Mouse (Mus musculus): ENCODE data around the gene Fads1. TPM values are rescaled to one million over a fixed set of nuclear protein-coding genes. Genes with fewer than 3 reads are reported as not detected.
"Not testable (repeated sequence)": the region's sequence is repeated elsewhere in the genome, so short reads cannot be mapped to it uniquely, and the experiment has no call there.

Fads1 gene
- polyA plus RNA-seq, 1 experiment from 2014 or later: 171 TPM

DNA sequence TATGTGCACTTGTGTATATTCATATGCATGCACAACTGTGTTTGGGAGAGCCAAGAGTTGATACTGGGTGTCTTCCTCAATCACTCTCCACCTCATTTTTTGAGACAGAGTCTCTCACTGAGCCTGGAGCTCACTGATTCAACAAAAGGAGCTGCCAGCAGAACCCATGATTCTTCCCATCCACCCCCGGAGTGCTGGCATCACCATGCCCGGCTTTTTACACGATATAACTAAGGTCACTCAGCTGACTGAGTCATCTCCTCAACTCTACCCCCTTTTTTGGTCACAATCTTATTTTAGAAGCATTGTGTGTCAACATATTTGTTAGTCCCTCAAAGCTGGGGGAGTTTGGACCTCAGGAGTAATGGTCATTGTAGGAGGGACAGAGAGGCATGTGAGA is 18.8 kb upstream of the Fads1 start:
- Histone ChIP-seq H3K9me3 (ENCODE audit: control insufficient read depth, low read length) (no peaks in the 10 kb centered on the region), H3K27ac (ENCODE audit: low read depth, low read length) (no peak overlapping the region), H3K4me1 (ENCODE audit: control insufficient read depth, insufficient read depth, low read length) (no peaks in the 10 kb centered on the region), H3K36me3 (ENCODE audit: control insufficient read depth, insufficient read depth, low read length) (no peaks in the 10 kb centered on the region), H3K4me3 (ENCODE audit: low read depth, low read length) (no peak overlapping the region), H3K4me2 (ENCODE audit: low read depth) (no peak overlapping the region), H3K9ac (ENCODE audit: low read length) (no peak overlapping the region), H3K27me3 (ENCODE audit: control insufficient read depth, insufficient read depth, low read length) (no peaks in the 10 kb centered on the region)
- no peak for DNase-seq (ENCODE audit: low spot score)
- ATAC-seq (ENCODE audit: insufficient read depth, low FRiP score, low TSS enrichment): no peak
- 81% methylated on average over 3 of the region's 3 CpGs for WGBS

GRCm38 (mm10) chr19:10165928-10166327 is 16.8 kb upstream of the Fads1 start:
- not testable (repeated sequence) for H3K27ac ChIP-seq (ENCODE audit: low read depth, low read length); H3K27me3 ChIP-seq (ENCODE audit: control insufficient read depth, insufficient read depth, low read length); H3K4me2 ChIP-seq (ENCODE audit: low read depth); H3K4me3 ChIP-seq (ENCODE audit: low read depth, low read length); H3K9me3 ChIP-seq (ENCODE audit: control insufficient read depth, low read length); H3K36me3 ChIP-seq (ENCODE audit: control insufficient read depth, insufficient read depth, low read length); DNase-seq (ENCODE audit: low spot score); H3K9ac ChIP-seq (ENCODE audit: low read length); H3K4me1 ChIP-seq (ENCODE audit: control insufficient read depth, insufficient read depth, low read length); ATAC-seq (ENCODE audit: insufficient read depth, low FRiP score, low TSS enrichment)
- 85% methylated on average over 4 of the region's 4 CpGs for WGBS

GRCm38 (mm10) chr19:10167112-10167511 is 15.6 kb upstream of the Fads1 start:
- Histone ChIP-seq H3K27ac (ENCODE audit: low read depth, low read length) (no peak overlapping the region), H3K27me3 (ENCODE audit: control insufficient read depth, insufficient read depth, low read length) (no peaks in the 10 kb centered on the region), H3K4me2 (ENCODE audit: low read depth) (no peak overlapping the region), H3K4me1 (ENCODE audit: control insufficient read depth, insufficient read depth, low read length) (no peaks in the 10 kb centered on the region), H3K9ac (ENCODE audit: low read length) (no peak overlapping the region), H3K36me3 (ENCODE audit: control insufficient read depth, insufficient read depth, low read length) (no peaks in the 10 kb centered on the region), H3K9me3 (ENCODE audit: control insufficient read depth, low read length) (no peaks in the 10 kb centered on the region), H3K4me3 (ENCODE audit: low read depth, low read length) (no peak overlapping the region)
- WGBS: 85% methylated on average over 4 of the region's 4 CpGs
- DNase-seq (ENCODE audit: low spot score) (no peak), ATAC-seq (ENCODE audit: insufficient read depth, low FRiP score, low TSS enrichment) (no peak)

GRCm38 (mm10) chr19:10167951-10168350 is 14.7 kb upstream of the Fads1 start:
- DNase-seq (ENCODE audit: low spot score) (no peak), ATAC-seq (ENCODE audit: insufficient read depth, low FRiP score, low TSS enrichment) (no peak)
- Histone ChIP-seq H3K9ac (ENCODE audit: low read length) (no peak overlapping the region), H3K9me3 (ENCODE audit: control insufficient read depth, low read length) (no peaks in the 10 kb centered on the region), H3K27ac (ENCODE audit: low read depth, low read length) (no peak overlapping the region), H3K4me3 (ENCODE audit: low read depth, low read length) (no peak overlapping the region), H3K4me1 (ENCODE audit: control insufficient read depth, insufficient read depth, low read length) (no peaks in the 10 kb centered on the region), H3K27me3 (ENCODE audit: control insufficient read depth, insufficient read depth, low read length) (no peaks in the 10 kb centered on the region), H3K4me2 (ENCODE audit: low read depth) (no peak overlapping the region), H3K36me3 (ENCODE audit: control insufficient read depth, insufficient read depth, low read length) (no peaks in the 10 kb centered on the region)
- WGBS: 82% methylated on average over 1 of the region's 1 CpGs

DNA sequence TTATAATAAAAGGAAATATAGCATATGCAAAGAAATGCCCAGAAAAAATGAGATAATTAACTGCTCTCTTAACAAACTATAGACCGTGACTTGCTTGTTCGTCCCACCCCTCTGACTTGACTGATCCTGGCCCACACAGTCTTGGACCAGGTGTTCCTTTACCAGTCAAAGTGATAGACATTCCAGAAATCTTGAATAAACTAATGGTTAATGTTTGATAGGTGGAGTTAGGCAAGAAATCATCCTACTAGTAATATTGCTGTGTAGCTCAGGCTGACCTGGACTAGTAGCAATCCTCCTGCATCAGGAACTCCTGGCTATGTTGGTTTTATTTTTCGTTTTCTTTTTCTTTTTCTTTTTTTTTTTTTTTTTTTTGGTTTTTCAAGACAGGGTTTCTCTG is 14.2 kb upstream of the Fads1 start:
- no peaks in the 10 kb centered on the region for H3K27me3 ChIP-seq (ENCODE audit: control insufficient read depth, insufficient read depth, low read length)
- ATAC-seq (ENCODE audit: insufficient read depth, low FRiP score, low TSS enrichment): no peak
- H3K4me1 ChIP-seq (ENCODE audit: control insufficient read depth, insufficient read depth, low read length): no peaks in the 10 kb centered on the region
- H3K4me2 ChIP-seq (ENCODE audit: low read depth): no peak overlapping the region
- no peak overlapping the region for H3K27ac ChIP-seq (ENCODE audit: low read depth, low read length)
- 84% methylated on average over 3 of the region's 3 CpGs for WGBS
- H3K9ac ChIP-seq (ENCODE audit: low read length): no peak overlapping the region
- H3K4me3 ChIP-seq (ENCODE audit: low read depth, low read length): no peak overlapping the region
- DNase-seq (ENCODE audit: low spot score): no peak
- H3K9me3 ChIP-seq (ENCODE audit: control insufficient read depth, low read length): no peaks in the 10 kb centered on the region
- H3K36me3 ChIP-seq (ENCODE audit: control insufficient read depth, insufficient read depth, low read length): no peaks in the 10 kb centered on the region

- Histone ChIP-seq H3K9me3 (ENCODE audit: control insufficient read depth, low read length) (no peaks in the 10 kb centered on the region), H3K9ac (ENCODE audit: low read length) (no peak overlapping the region), H3K27ac (ENCODE audit: low read depth, low read length) (no peak overlapping the region), H3K4me3 (ENCODE audit: low read depth, low read length) (no peak overlapping the region), H3K4me2 (ENCODE audit: low read depth) (no peak overlapping the region), H3K27me3 (ENCODE audit: control insufficient read depth, insufficient read depth, low read length) (no peaks in the 10 kb centered on the region), H3K36me3 (ENCODE audit: control insufficient read depth, insufficient read depth, low read length) (no peaks in the 10 kb centered on the region), H3K4me1 (ENCODE audit: control insufficient read depth, insufficient read depth, low read length) (no peaks in the 10 kb centered on the region)
- ATAC-seq (ENCODE audit: insufficient read depth, low FRiP score, low TSS enrichment) (no peak), DNase-seq (ENCODE audit: low spot score) (no peak)
These were observed 13.5 kb upstream of the Fads1 start for GRCm38 (mm10) chr19:10169179-10169578.

DNA sequence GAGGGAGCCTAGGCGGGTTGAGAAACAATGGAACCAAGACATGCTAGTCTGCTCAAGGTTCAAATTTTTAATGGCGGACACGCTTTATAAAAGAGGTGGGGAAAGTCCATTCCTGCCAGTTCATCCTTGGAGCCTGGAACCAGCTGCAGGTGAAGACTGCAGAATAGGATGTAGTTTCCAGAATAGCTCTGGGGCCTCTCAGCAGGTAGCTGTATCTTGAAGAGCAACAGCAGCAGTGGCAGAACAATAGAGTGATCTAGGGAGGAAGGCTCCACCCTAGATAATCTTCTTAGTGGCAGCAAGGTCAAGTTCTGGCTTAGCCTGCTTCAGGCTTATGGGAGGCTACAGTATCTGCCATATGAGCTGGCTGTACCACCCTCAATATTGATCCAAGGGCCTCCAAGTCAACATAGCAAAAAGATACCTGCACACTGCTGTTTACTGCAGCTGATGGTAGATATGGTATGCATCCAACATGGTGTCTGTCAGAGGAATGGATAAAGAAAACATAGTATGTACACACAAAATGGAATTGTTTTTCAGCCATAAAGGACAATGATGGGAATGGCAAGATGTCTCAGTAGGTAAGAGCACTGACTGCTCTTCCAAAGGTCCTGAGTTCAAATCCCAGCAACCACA is 12.9 kb upstream of the Fads1 start:
- not testable (repeated sequence) for DNase-seq (ENCODE audit: low spot score); ATAC-seq (ENCODE audit: insufficient read depth, low FRiP score, low TSS enrichment); H3K4me2 ChIP-seq (ENCODE audit: low read depth); H3K9ac ChIP-seq (ENCODE audit: low read length); H3K27ac ChIP-seq (ENCODE audit: low read depth, low read length); H3K9me3 ChIP-seq (ENCODE audit: control insufficient read depth, low read length); H3K4me3 ChIP-seq (ENCODE audit: low read depth, low read length); H3K36me3 ChIP-seq (ENCODE audit: control insufficient read depth, insufficient read depth, low read length); H3K4me1 ChIP-seq (ENCODE audit: control insufficient read depth, insufficient read depth, low read length); H3K27me3 ChIP-seq (ENCODE audit: control insufficient read depth, insufficient read depth, low read length)
- 93% methylated on average over 3 of the region's 3 CpGs for WGBS

DNA sequence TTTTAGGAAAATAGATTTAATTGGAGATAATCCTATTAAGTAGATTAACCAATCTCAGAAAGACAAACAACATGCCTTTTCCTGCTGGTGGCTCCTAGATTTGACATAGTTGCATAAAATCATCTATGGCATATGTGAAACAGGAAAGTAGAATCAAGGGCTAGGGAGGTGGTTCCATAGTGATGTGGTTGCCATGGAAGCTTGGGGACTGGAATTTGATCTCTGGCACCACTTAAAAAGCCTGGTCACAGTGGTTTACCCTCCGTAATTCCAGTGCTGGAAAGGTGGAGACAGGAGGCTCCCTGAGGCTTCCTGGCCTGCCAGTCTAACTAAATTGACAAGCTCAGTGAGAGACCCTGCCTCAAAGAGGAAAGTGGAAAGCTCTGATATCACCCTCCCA is 12.2 kb upstream of the Fads1 start:
- Histone ChIP-seq H3K4me2 (ENCODE audit: low read depth) (no peak overlapping the region), H3K27ac (ENCODE audit: low read depth, low read length) (no peak overlapping the region), H3K36me3 (ENCODE audit: control insufficient read depth, insufficient read depth, low read length) (no peaks in the 10 kb centered on the region), H3K4me1 (ENCODE audit: control insufficient read depth, insufficient read depth, low read length) (no peaks in the 10 kb centered on the region), H3K4me3 (ENCODE audit: low read depth, low read length) (no peak overlapping the region), H3K9ac (ENCODE audit: low read length) (no peak overlapping the region), H3K27me3 (ENCODE audit: control insufficient read depth, insufficient read depth, low read length) (no peaks in the 10 kb centered on the region), H3K9me3 (ENCODE audit: control insufficient read depth, low read length) (no peaks in the 10 kb centered on the region)
- DNase-seq (ENCODE audit: low spot score): no peak
- 39% methylated on average over 1 of the region's 1 CpGs for WGBS
- no peak for ATAC-seq (ENCODE audit: insufficient read depth, low FRiP score, low TSS enrichment)

DNA sequence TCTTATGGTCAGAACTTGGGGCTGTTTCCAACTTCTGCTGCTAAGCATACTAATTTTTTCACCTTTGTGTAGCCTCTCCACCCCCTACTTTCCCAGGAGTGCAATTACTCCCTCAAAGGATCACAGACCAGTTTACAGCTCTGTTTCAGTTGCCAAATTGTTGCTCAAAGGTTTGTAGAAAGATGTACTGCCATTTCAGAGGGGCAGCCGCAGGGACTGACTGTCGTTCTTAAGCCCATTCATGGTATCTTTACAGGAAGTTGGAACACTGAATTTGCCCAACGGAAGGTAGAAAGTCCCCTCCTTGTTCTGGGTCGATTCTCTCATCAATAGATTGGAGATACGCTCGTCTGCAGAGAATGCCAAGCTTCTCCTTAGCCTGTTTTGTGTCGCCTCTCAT is 11.3 kb upstream of the Fads1 start:
- no peaks in the 10 kb centered on the region for H3K9me3 ChIP-seq (ENCODE audit: control insufficient read depth, low read length)
- no peaks in the 10 kb centered on the region for H3K4me1 ChIP-seq (ENCODE audit: control insufficient read depth, insufficient read depth, low read length)
- no peak overlapping the region for H3K27ac ChIP-seq (ENCODE audit: low read depth, low read length)
- H3K4me3 ChIP-seq (ENCODE audit: low read depth, low read length): no peak overlapping the region
- DNase-seq (ENCODE audit: low spot score) (no peak), ATAC-seq (ENCODE audit: insufficient read depth, low FRiP score, low TSS enrichment) (no peak)
- WGBS: 74% methylated on average over 7 of the region's 7 CpGs
- H3K9ac ChIP-seq (ENCODE audit: low read length): no peak overlapping the region
- no peaks in the 10 kb centered on the region for H3K27me3 ChIP-seq (ENCODE audit: control insufficient read depth, insufficient read depth, low read length)
- H3K36me3 ChIP-seq (ENCODE audit: control insufficient read depth, insufficient read depth, low read length): no peaks in the 10 kb centered on the region
- no peak overlapping the region for H3K4me2 ChIP-seq (ENCODE audit: low read depth)

All from neural tube, embryonic 11.5 days (tissue).